Mouse (Mus musculus) mesoderm, embryonic 11.5 days (tissue): ENCODE measurements at regions not wholly inside any gene's neighbourhood (a gene's known extent, or its start where the extent isn't known, plus 50 kb on each side); places are given as distances from the start of the nearest gene placed in this dataset.

ENCODE experiments used
- DNase-seq: peaks from one replicate; pipeline ENCODE4 v3.0.0-alpha.2; 2012; ENCODE audit warnings: low read depth, low spot score

- DNase-seq: peak; percentile 12
Observed at GRCm38 (mm10) chr8:15840632-15841252, 794.9 kb upstream of the BB014433 start.

- no peak for DNase-seq
Observed at GRCm38 (mm10) chr8:15832752-15833151, 786.9 kb upstream of the BB014433 start.

GRCm38 (mm10) chr8:15821579-15822191 is 775.8 kb upstream of the BB014433 start:
- DNase-seq: no peak

GRCm38 (mm10) chr8:15788421-15788820 is 742.5 kb upstream of the BB014433 start:
- DNase-seq: no peak
